Mouse (Mus musculus) megakaryocyte, embryonic 14.5 days (primary cell): Measurements from ENCODE around the gene Ppp1r16b.

Experiments used
- FLI1 ChIP-seq: IDR thresholded peaks from 2 replicates; pipeline ENCODE4 v1.6.1; 2012; ENCODE audit warnings: low read length, inconsistent platforms, mixed read lengths
- GATA1 ChIP-seq: IDR thresholded peaks from 3 replicates; pipeline ENCODE4 v1.6.1; 2012; ENCODE audit warnings: mixed read lengths, low read length, inconsistent platforms, borderline replicate concordance

DNA sequence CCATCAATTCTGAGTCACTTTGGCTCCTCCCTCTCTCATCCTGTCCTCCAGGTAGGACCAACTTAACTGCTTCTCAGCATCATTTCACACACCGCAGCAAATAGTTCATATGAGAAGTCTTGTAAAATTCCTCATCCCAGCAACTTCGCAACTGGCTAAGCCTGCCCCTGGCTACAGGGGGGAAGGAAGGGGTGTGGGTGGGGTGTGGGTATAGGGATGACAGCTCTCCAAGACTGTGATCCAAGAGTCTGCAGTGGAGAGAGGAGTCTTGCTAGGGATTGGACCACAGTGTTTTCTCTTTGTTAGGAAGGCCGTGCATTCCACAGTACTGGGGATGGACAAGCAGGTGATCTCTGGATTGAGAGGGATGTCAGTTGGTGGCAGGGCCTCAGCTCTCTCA, 19.7 kb downstream of the Ppp1r16b start:
- TF ChIP-seq GATA1 (no peak), FLI1 (no peak)
